Mouse (Mus musculus) midbrain, embryonic 14.5 days (tissue): ENCODE measurements around the gene Dpf3. TPM values are rescaled to one million over a fixed set of nuclear protein-coding genes. Genes with fewer than 3 reads are reported as not detected.

Source experiments
- ATAC-seq: fragments of 200-750 bp; cut with Nextera tagmentation; 2 replicates; pipeline ENCODE4 v1.8.0; 2017; ENCODE audit warnings: moderate number of reproducible peaks, moderate library complexity; ENCODE audit not compliant: low FRiP score, low TSS enrichment
- DNase-seq: peaks from one replicate; pipeline ENCODE4 v3.0.0-alpha.2; 2015
- H3K27ac ChIP-seq: fragments of 300-500 bp; sonication (generic); replicated peaks from 2 replicates; pipeline ENCODE4 v1.5.1; 2014; ENCODE audit warnings: mild to moderate bottlenecking, low read depth, low read length, moderate library complexity
- H3K27me3 ChIP-seq: fragments of 300-500 bp; sonication (generic); 2 replicates; pipeline ENCODE4 v1.6.1; 2014; ENCODE audit warnings: low read length, control low read depth, mixed read lengths; ENCODE audit not compliant: control insufficient read depth, insufficient read depth
- H3K36me3 ChIP-seq: fragments of 300-500 bp; sonication (generic); 2 replicates; pipeline ENCODE4 v1.6.1; 2014; ENCODE audit warnings: low read length, control low read depth; ENCODE audit not compliant: control insufficient read depth, insufficient read depth
- H3K4me1 ChIP-seq: fragments of 300-500 bp; sonication (generic); 2 replicates; pipeline ENCODE4 v1.6.1; 2014; ENCODE audit warnings: mild to moderate bottlenecking, antibody characterized with exemption, low read length, control low read depth; ENCODE audit not compliant: control insufficient read depth, insufficient read depth
- H3K4me2 ChIP-seq: fragments of 300-500 bp; sonication (generic); 2 replicates; pipeline ENCODE4 v1.6.1; 2014; ENCODE audit warnings: mild to moderate bottlenecking, low read length, moderate library complexity
- H3K4me3 ChIP-seq: fragments of 300-500 bp; sonication (generic); replicated peaks from 2 replicates; pipeline ENCODE4 v1.5.1; 2014; ENCODE audit warnings: low read depth, low read length
- H3K9ac ChIP-seq: fragments of 300-500 bp; sonication (generic); replicated peaks from 2 replicates; pipeline ENCODE4 v1.6.1; 2014; ENCODE audit warnings: mild to moderate bottlenecking, low read length, moderate library complexity
- H3K9me3 ChIP-seq: fragments of 300-500 bp; sonication (generic); 2 replicates; pipeline ENCODE4 v1.6.1; 2016; ENCODE audit warnings: low read length, control low read depth, mixed read lengths; ENCODE audit not compliant: control insufficient read depth
- WGBS: fragments of 180-500 bp; shearing (Covaris S2); extraction: QIAGEN DNeasy Blood & Tissue Kit; methylation state at CpG from one replicate; pipeline ENCODE4 v1.1.7; 2014; 5-methylcytosine and 5-hydroxymethylcytosine counted together
- polyA plus RNA-seq: library from polyadenylated mRNA; unstranded; fragments of >200 nt; fragmentation: Nextera tagmentation; extraction: Ambion mirVana; gene quantifications from 2 replicates; pipeline ENCODE4 v1.2.1, GENCODE M21; 2014

The Dpf3 gene
- polyA plus RNA-seq, 1 experiment from 2014 or later: 30.1 TPM

- H3K36me3 ChIP-seq: no peaks in the 10 kb centered on the region
- no peak overlapping the region for H3K4me3 ChIP-seq
- no peaks in the 10 kb centered on the region for H3K27me3 ChIP-seq
- H3K4me1 ChIP-seq: peaks cover 16% of the 10 kb centered on the region
- no peak overlapping the region for H3K4me2 ChIP-seq
- H3K27ac ChIP-seq: peak overlapping the region; percentile 66
- no peaks in the 10 kb centered on the region for H3K9me3 ChIP-seq
- H3K9ac ChIP-seq: no peak overlapping the region
- ATAC-seq (no peak), DNase-seq (peak; percentile 53)
- WGBS: 21% methylated on average over 12 of the region's 12 CpGs
Observed at GRCm38 (mm10) chr12:83169495-83170209, 317.9 kb downstream of the Dpf3 start.

DNA sequence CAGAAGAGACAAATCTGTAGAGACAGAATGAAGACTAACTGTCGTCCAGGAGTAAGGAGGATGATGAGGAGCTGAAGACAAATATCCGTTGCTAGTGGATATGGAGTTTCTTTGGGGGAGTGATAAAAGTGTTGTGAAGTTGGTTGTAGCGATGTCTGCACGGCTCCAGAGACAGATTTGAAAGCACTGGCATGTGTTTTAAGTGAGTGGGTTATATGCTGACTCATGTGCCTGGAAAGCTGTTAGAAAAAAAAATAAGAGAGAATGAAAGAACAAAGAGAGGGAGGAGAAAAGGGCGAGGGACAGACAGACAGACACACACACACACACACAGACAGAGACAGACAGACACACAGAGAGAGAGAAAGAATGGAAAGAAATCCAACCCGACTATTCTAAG, 319.2 kb downstream of the Dpf3 start:
- Histone ChIP-seq H3K4me2 (no peak overlapping the region), H3K4me1 (peaks cover 16% of the 10 kb centered on the region), H3K27me3 (no peaks in the 10 kb centered on the region), H3K27ac (no peak overlapping the region), H3K9me3 (no peaks in the 10 kb centered on the region), H3K36me3 (no peaks in the 10 kb centered on the region), H3K4me3 (no peak overlapping the region), H3K9ac (no peak overlapping the region)
- ATAC-seq (no peak), DNase-seq (no peak)
- WGBS: 90% methylated on average over 6 of the region's 6 CpGs

DNA sequence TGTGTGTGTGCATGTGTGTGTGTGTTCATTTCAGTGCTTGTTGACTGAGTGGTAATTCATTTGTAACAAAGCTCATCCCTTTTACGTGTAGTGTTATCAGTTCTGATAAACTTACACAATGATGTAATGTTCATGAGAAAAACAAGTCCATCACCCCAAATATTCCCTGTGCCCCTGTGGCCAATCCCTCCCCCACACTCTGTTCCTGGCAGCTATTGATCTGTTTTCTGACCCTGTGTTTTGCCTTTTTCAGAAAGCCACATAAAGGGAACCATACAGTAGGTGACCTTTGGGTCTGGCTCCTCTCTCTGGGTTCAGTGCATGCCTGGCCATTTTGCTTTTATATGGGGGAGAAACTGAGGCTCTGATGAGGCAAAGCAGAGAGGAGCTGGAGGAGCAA, 322.5 kb downstream of the Dpf3 start:
- no peaks in the 10 kb centered on the region for H3K9me3 ChIP-seq
- no peak for DNase-seq
- H3K9ac ChIP-seq: no peak overlapping the region
- H3K36me3 ChIP-seq: no peaks in the 10 kb centered on the region
- H3K4me1 ChIP-seq: peaks cover 15% of the 10 kb centered on the region
- no peak overlapping the region for H3K4me2 ChIP-seq
- H3K27me3 ChIP-seq: no peaks in the 10 kb centered on the region
- 92% methylated on average over 1 of the region's 1 CpGs for WGBS
- no peak overlapping the region for H3K4me3 ChIP-seq
- ATAC-seq: no peak
- no peak overlapping the region for H3K27ac ChIP-seq

Other genes starting within 250 kb of the Dpf3 start
- gene Dcaf4, start 32.8 kb upstream of the Dpf3 start, polyA plus RNA-seq: 40.8 and 41.4 TPM in 2 replicates
- 25.8 and 27.5 TPM in 2 replicates for gene Zfyve1, start 109.5 kb upstream of the Dpf3 start, polyA plus RNA-seq
- gene Rbm25, start 143.5 kb upstream of the Dpf3 start, polyA plus RNA-seq: 219 and 227 TPM in 2 replicates
- 66.8 and 77.9 TPM in 2 replicates for gene Psen1, start 200.4 kb upstream of the Dpf3 start, polyA plus RNA-seq